Mouse (Mus musculus) stomach, postnatal 0 days (tissue): ENCODE measurements around the gene Slit3.

Experiments used
- CTCF ChIP-seq: IDR thresholded peaks from 2 replicates; pipeline ENCODE4 v1.5.1; 2016; ENCODE audit warnings: antibody characterized with exemption, low read depth, mild to moderate bottlenecking, moderate library complexity
- EP300 ChIP-seq: optimal IDR thresholded peaks from 2 replicates; pipeline ENCODE3; 2016; ENCODE audit warnings: antibody characterized with exemption

DNA sequence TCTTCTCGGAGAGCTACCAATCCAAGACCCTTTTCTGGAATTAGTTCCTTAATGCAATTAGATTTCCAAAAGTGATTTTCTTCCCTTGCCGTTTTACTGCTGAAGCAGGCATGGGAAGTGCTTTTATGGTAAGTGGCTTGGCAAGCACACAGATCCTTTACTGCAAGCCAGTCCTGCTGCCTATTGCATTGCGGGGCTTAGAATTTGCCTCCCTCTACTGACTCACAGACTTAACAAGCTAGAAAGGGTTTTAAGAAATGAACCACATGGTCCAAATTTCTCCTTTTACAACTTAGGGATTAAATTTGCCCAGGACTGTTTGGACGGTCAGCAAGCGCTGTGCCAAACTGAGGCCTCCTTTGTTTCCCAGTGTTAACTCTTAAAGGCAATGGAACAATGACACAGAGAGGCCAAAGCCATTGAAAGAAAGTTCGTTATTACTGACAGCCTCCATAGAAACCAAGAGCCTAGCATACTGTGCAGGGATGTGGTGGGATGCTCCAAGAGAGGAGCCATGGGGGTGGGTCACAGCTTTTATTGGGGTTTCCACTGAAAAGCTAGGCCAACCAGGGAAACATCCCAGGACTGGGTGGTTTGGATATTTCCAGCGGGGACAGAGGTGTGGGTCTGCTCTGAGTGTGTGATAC is 406.9 kb downstream of the Slit3 start:
- TF ChIP-seq CTCF, result peak; percentile 38
- TF ChIP-seq EP300, result no peak
